ENCODE assay signal across 10 mouse cellular contexts in the genomic region with DNA sequence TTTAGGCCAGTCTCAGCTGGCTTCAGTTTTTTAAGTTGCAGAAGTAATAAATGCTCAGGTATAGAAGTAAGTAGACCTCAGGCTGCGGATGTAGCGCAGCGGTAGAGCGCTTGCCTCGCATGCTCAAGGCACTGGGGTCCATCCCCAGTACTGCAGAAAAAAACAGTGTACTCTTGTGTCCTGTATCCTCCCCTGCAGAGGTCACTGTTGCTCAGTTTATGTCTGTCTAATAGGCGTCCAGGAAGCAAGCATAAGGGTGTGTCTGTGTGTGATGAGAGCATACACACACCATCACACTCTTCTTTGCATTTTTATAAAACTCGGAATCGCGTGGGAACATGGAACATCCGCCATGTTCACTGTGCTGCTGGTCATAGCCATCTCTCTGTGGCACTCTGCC. TPM values are rescaled to one million over a fixed set of nuclear protein-coding genes. Genes with fewer than 3 reads are reported as not detected.
A peak's percentile ranks its signal among the peaks of the same experiment; 100 is the strongest.
DNase-seq lines count a peak whose midpoint lies in the region; ATAC-seq and TF ChIP-seq lines count a peak whose summit lies in the region.
"Had no signal": no experiment of that assay in that cellular context is flagged by ENCODE, and none has a peak within 500 bp of the region (broad histone marks: within the 10 kb centered on the region; RNA-seq: fewer than 3 reads in every experiment).

No protein-coding gene starts in this region.

- H3K9me3 ChIP-seq in midbrain, postnatal 0 days (ENCODE audit: low read length), result no peaks in the 10 kb centered on the region
- H3K9me3 ChIP-seq in midbrain, embryonic 16.5 days (replicated peaks; ENCODE audit: control insufficient read depth, low read length, poor library complexity, severe bottlenecking), result no peaks in the 10 kb centered on the region
- H3K9me3 ChIP-seq: lung, embryonic 15.5 days had no signal

- peaks cover 70% of the 10 kb centered on the region for H3K36me3 ChIP-seq in midbrain, postnatal 0 days (ENCODE audit: insufficient read depth, low read length)
- H3K36me3 ChIP-seq in midbrain, embryonic 16.5 days (ENCODE audit: control insufficient read depth, insufficient read depth, low read length), result peaks cover 51% of the 10 kb centered on the region

- H3K27ac ChIP-seq in midbrain, postnatal 0 days (ENCODE audit: low read depth, low read length), result no peak overlapping the region
- H3K27ac ChIP-seq in midbrain, embryonic 16.5 days (ENCODE audit: low read length), result no peak overlapping the region
- H3K27ac ChIP-seq: lung, embryonic 15.5 days had no signal

- H3K4me3 ChIP-seq in midbrain, postnatal 0 days (ENCODE audit: low read depth, low read length), result no peak overlapping the region
- H3K4me3 ChIP-seq in midbrain, embryonic 16.5 days (ENCODE audit: low read depth, low read length), result no peak overlapping the region
- H3K4me3 ChIP-seq in lung, adult 2 months (replicated peaks; ENCODE audit: extremely low read depth, low read depth, low read length), result no peak overlapping the region
- H3K4me3 ChIP-seq: lung, embryonic 15.5 days had no signal

- TF ChIP-seq CTCF in midbrain, postnatal 0 days (IDR thresholded peaks at IDR 0.05), result peak; percentile 53
- peak; percentile 26; the same call in 1 of the 2 replicates for TF ChIP-seq CTCF in lung, adult 2 months (IDR thresholded peaks at IDR 0.05; ENCODE audit: insufficient read depth, low read length)

- 0 out of 2 replicates have a peak, but pooled peaks have one; percentile 18 for ATAC-seq in midbrain, postnatal 0 days (ENCODE audit: low FRiP score)
- no peak for ATAC-seq in midbrain, embryonic 16.5 days

- no peak overlapping the region for H3K9ac ChIP-seq in midbrain, postnatal 0 days (replicated peaks; ENCODE audit: low read length, poor library complexity, severe bottlenecking)
- H3K9ac ChIP-seq in midbrain, embryonic 16.5 days (ENCODE audit: low read depth, low read length), result no peak overlapping the region
- H3K9ac ChIP-seq: lung, embryonic 15.5 days had no signal

- no peak overlapping the region for H3K4me2 ChIP-seq in midbrain, postnatal 0 days (ENCODE audit: low read depth, low read length, poor library complexity, severe bottlenecking)
- no peak overlapping the region for H3K4me2 ChIP-seq in midbrain, embryonic 16.5 days (ENCODE audit: low read length)
- H3K4me2 ChIP-seq: lung, embryonic 15.5 days had no signal

- no peak for TF ChIP-seq POLR2A in lung, adult 2 months (IDR thresholded peaks at IDR 0.05; ENCODE audit: borderline replicate concordance, extremely low read depth, low read depth, low read length)

- H3K4me1 ChIP-seq in midbrain, postnatal 0 days (ENCODE audit: insufficient read depth, low read length), result 0 out of 2 replicates have a peak, but pooled peaks cover 3% of the 10 kb centered on the region
- peaks cover 14% of the 10 kb centered on the region for H3K4me1 ChIP-seq in midbrain, embryonic 16.5 days (ENCODE audit: control insufficient read depth, insufficient read depth, low read length)
- H3K4me1 ChIP-seq in lung, adult 2 months (ENCODE audit: control insufficient read depth, insufficient read depth, low read length), result peaks cover 14% of the 10 kb centered on the region

- peak; percentile 40 to 43 for DNase-seq in cerebellum, postnatal 14 days
- DNase-seq in cerebellum, adult 18-20 months, result no peak
- DNase-seq in midbrain, postnatal 0 days (ENCODE audit: low spot score), result peak; percentile 36
- DNase-seq in lung, adult 2 months, result no peak
- DNase-seq in thymus, postnatal 4 days, result peak; percentile 67
- DNase-seq in left cerebral cortex, adult 11 months (ENCODE audit: low spot score), result no peak
- no peak for DNase-seq in left cerebral cortex, adult 9 months (ENCODE audit: low spot score in 2 of 2)
- DNase-seq: right cerebral cortex, postnatal 14 days had no signal

- H3K27me3 ChIP-seq in midbrain, postnatal 0 days (ENCODE audit: insufficient read depth, low read length), result no peaks in the 10 kb centered on the region
- H3K27me3 ChIP-seq in midbrain, embryonic 16.5 days (ENCODE audit: control insufficient read depth, insufficient read depth, low read depth, low read length), result no peaks in the 10 kb centered on the region
- H3K27me3 ChIP-seq: lung, embryonic 15.5 days had no signal

- 85% methylated on average over 10 of the region's 10 CpGs for WGBS in midbrain, postnatal 0 days
- 83% methylated on average over 10 of the region's 10 CpGs for WGBS in midbrain, embryonic 16.5 days
- 63% methylated on average over 10 of the region's 10 CpGs for WGBS in lung, adult 2 months

RNA-seq across cellular contexts. Expression of a gene that starts 9.3 kb away (rescaled TPM):
- 81.4 and 85.9 TPM in 2 replicates for total RNA-seq in midbrain, postnatal 0 days (2014; rRNA removed)
- polyA plus RNA-seq in midbrain, postnatal 0 days (2015; fragmentation: Nextera tagmentation; extraction: Ambion mirVana), result 50.0 and 53.5 TPM in 2 replicates
- polyA plus RNA-seq in midbrain, embryonic 16.5 days (2015; fragmentation: Nextera tagmentation; extraction: Ambion mirVana), result 52.1 and 53.8 TPM in 2 replicates
- polyA plus RNA-seq in lung, adult 2 months (2012; rRNA removed), result 41.7 and 42.0 TPM in 2 replicates

RNA-seq across cellular contexts. Expression of a gene that starts 10.1 kb away (rescaled TPM):
- total RNA-seq in midbrain, postnatal 0 days (2014; rRNA removed), result 252 and 291 TPM in 2 replicates
- 156 and 165 TPM in 2 replicates for polyA plus RNA-seq in midbrain, postnatal 0 days (2015; fragmentation: Nextera tagmentation; extraction: Ambion mirVana)
- polyA plus RNA-seq in midbrain, embryonic 16.5 days (2015; fragmentation: Nextera tagmentation; extraction: Ambion mirVana), result 185 and 199 TPM in 2 replicates
- 164 and 180 TPM in 2 replicates for polyA plus RNA-seq in lung, adult 2 months (2012; rRNA removed)

RNA-seq across cellular contexts. Expression of a gene that starts 16.9 kb away (rescaled TPM):
- total RNA-seq in midbrain, postnatal 0 days (2014; rRNA removed), result 3.2 and 4.9 TPM in 2 replicates
- polyA plus RNA-seq in midbrain, postnatal 0 days (2015; fragmentation: Nextera tagmentation; extraction: Ambion mirVana), result 3.9 TPM in 2 replicates
- polyA plus RNA-seq in midbrain, embryonic 16.5 days (2015; fragmentation: Nextera tagmentation; extraction: Ambion mirVana), result 6.0 and 6.9 TPM in 2 replicates
- 97.2 and 121 TPM in 2 replicates for polyA plus RNA-seq in lung, adult 2 months (2012; rRNA removed)

RNA-seq across cellular contexts. Expression of a gene that starts 44.6 kb away (rescaled TPM):
- 15.2 and 20.1 TPM in 2 replicates for total RNA-seq in midbrain, postnatal 0 days (2014; rRNA removed)
- 8.9 and 9.2 TPM in 2 replicates for polyA plus RNA-seq in midbrain, postnatal 0 days (2015; fragmentation: Nextera tagmentation; extraction: Ambion mirVana)
- 10.1 and 10.7 TPM in 2 replicates for polyA plus RNA-seq in midbrain, embryonic 16.5 days (2015; fragmentation: Nextera tagmentation; extraction: Ambion mirVana)
- polyA plus RNA-seq in lung, adult 2 months (2012; rRNA removed), result 190 and 201 TPM in 2 replicates

RNA-seq across cellular contexts. Expression of a gene that starts 49.3 kb away (rescaled TPM):
- 86.0 and 107 TPM in 2 replicates for total RNA-seq in midbrain, postnatal 0 days (2014; rRNA removed)
- 7.5 and 7.7 TPM in 2 replicates for polyA plus RNA-seq in midbrain, postnatal 0 days (2015; fragmentation: Nextera tagmentation; extraction: Ambion mirVana)
- 2.6 and 3.0 TPM in 2 replicates for polyA plus RNA-seq in midbrain, embryonic 16.5 days (2015; fragmentation: Nextera tagmentation; extraction: Ambion mirVana)
- 31.7 and 41.1 TPM in 2 replicates for polyA plus RNA-seq in lung, adult 2 months (2012; rRNA removed)

Comparison
In these comparisons a context has a peak if more than half of its experiments do, and no peak if none do; other contexts are left out.
1. DNase-seq: peak in cerebellum, postnatal 14 days (2 of 2), midbrain, postnatal 0 days (single experiment) and thymus, postnatal 4 days (single experiment); none in cerebellum, adult 18-20 months (0 of 2), lung, adult 2 months (single experiment), left cerebral cortex, adult 11 months (single experiment) and left cerebral cortex, adult 9 months (0 of 2).
2. RNA of a gene that starts 16.9 kb away (polyA plus RNA-seq): 97.2 to 121 TPM in lung, adult 2 months; 6.0 to 6.9 TPM in midbrain, embryonic 16.5 days and 3.9 TPM in midbrain, postnatal 0 days; every median in the first group is over 10 times any median in the second.